12 mouse cellular contexts compared by ENCODE assay signal in genomic region chr14:73141800-73142199, GRCm38 (mm10). TPM values are rescaled to one million over a fixed set of nuclear protein-coding genes. Genes with fewer than 3 reads are reported as not detected.
DNase-seq lines count a peak whose midpoint lies in the region; ATAC-seq and TF ChIP-seq lines count a peak whose summit lies in the region.
"Had no signal": no experiment of that assay in that cellular context is flagged by ENCODE, and none has a peak within 500 bp of the region (broad histone marks: within the 10 kb centered on the region; RNA-seq: fewer than 3 reads in every experiment).

No protein-coding gene starts in this region.

- no peak for DNase-seq in heart, adult 2 months
- peak; percentile 29 for DNase-seq in induced T-regulatory cell, adult 2 months (ENCODE audit: low read depth)
- no peak for DNase-seq in layer of hippocampus, adult 18-20 months (ENCODE audit: low spot score in 2 of 2)
- DNase-seq in adrenal gland, adult 8-10 months = no peak
- DNase-seq: adrenal gland, postnatal 36 days; cerebellum, postnatal 14 days; layer of hippocampus, adult 9-11 months had no signal

- H3K27ac ChIP-seq in heart, embryonic 13.5 days (replicated peaks) = 0 out of 2 replicates have a peak overlapping the region, but pooled peaks have one; percentile 98
- no peak overlapping the region; the same call in 1 of the 2 replicates for H3K27ac ChIP-seq in heart, adult 2 months
- no peak overlapping the region for H3K27ac ChIP-seq in neural tube, embryonic 14.5 days (ENCODE audit: low read depth, low read length)
- no peak overlapping the region; the same call in 1 of the 2 replicates for H3K27ac ChIP-seq in neural tube, embryonic 15.5 days (replicated peaks)

- TF ChIP-seq EP300 in heart, adult 2 months (IDR thresholded peaks at IDR 0.05; ENCODE audit: insufficient read depth, low read depth, low read length) = no peak

- intact Hi-C loops in heart, adult 2 months (cut with DNase I) = loop anchor here (2.0 kb wide), 2 partner anchors 33 to 97 kb away; no protein-coding TSS in a partner anchor

- TF ChIP-seq POLR2A in heart, adult 2 months (IDR thresholded peaks at IDR 0.05; ENCODE audit: insufficient read depth, low read depth, low read length) = no peak
- TF ChIP-seq POLR2A in myocyte (IDR thresholded peaks at IDR 0.05; ENCODE audit: insufficient read length, low read depth) = no peak

- no peak for TF ChIP-seq CTCF in heart, adult 2 months (IDR thresholded peaks at IDR 0.05)

- no peak overlapping the region for H3K9ac ChIP-seq in heart, embryonic 13.5 days
- H3K9ac ChIP-seq in heart, adult 2 months (ENCODE audit: low read depth, low read length) = no peak overlapping the region
- H3K9ac ChIP-seq in neural tube, embryonic 14.5 days (replicated peaks; ENCODE audit: low read depth, low read length) = no peak overlapping the region
- H3K9ac ChIP-seq in neural tube, embryonic 15.5 days (replicated peaks) = no peak overlapping the region

- no peak for ATAC-seq in heart, embryonic 13.5 days (ENCODE audit: extremely low read depth, insufficient number of reproducible peaks, low FRiP score, low TSS enrichment)
- no peak for ATAC-seq in neural tube, embryonic 14.5 days (ENCODE audit: low read depth)
- no peak for ATAC-seq in neural tube, embryonic 15.5 days (ENCODE audit: low FRiP score)

- H3K79me2 ChIP-seq in heart, adult 2 months (replicated peaks; ENCODE audit: control insufficient read depth, insufficient read depth, low read length) = peaks cover 2% of the 10 kb centered on the region; the same call in 1 of the 2 replicates
- no peaks in the 10 kb centered on the region for H3K79me2 ChIP-seq in myocyte (ENCODE audit: control insufficient read depth, insufficient read depth)

- no peaks in the 10 kb centered on the region for H3K9me3 ChIP-seq in heart, embryonic 13.5 days
- no peaks in the 10 kb centered on the region for H3K9me3 ChIP-seq in neural tube, embryonic 14.5 days (ENCODE audit: control insufficient read depth, low read length)
- H3K9me3 ChIP-seq in neural tube, embryonic 15.5 days (replicated peaks) = no peaks in the 10 kb centered on the region
- H3K9me3 ChIP-seq: liver, embryonic 12.5 days had no signal

- H3K4me2 ChIP-seq in heart, embryonic 13.5 days = peak overlapping the region; percentile 87; the same call in 1 of the 2 replicates
- H3K4me2 ChIP-seq in neural tube, embryonic 14.5 days (ENCODE audit: low read depth, low read length) = no peak overlapping the region; the same call in 1 of the 2 replicates
- H3K4me2 ChIP-seq in neural tube, embryonic 15.5 days = no peak overlapping the region
- H3K4me2 ChIP-seq in myocyte (ENCODE audit: low read depth) = no peak overlapping the region

- H3K4me1 ChIP-seq in heart, embryonic 13.5 days = peaks cover 21% of the 10 kb centered on the region
- peaks cover 4% of the 10 kb centered on the region for H3K4me1 ChIP-seq in heart, adult 2 months (ENCODE audit: control insufficient read depth, insufficient read depth, low read length)
- H3K4me1 ChIP-seq in neural tube, embryonic 14.5 days (ENCODE audit: control insufficient read depth, insufficient read depth, low read length) = peaks cover 11% of the 10 kb centered on the region
- H3K4me1 ChIP-seq in neural tube, embryonic 15.5 days = peaks cover 25% of the 10 kb centered on the region

- no peak overlapping the region for H3K4me3 ChIP-seq in heart, embryonic 13.5 days
- H3K4me3 ChIP-seq in heart, adult 2 months = no peak overlapping the region
- peak overlapping the region; percentile 61; the same call in 1 of the 2 replicates for H3K4me3 ChIP-seq in neural tube, embryonic 14.5 days (ENCODE audit: low read depth, low read length)
- no peak overlapping the region for H3K4me3 ChIP-seq in neural tube, embryonic 15.5 days (replicated peaks)
- peak overlapping the region; percentile 58 for H3K4me3 ChIP-seq in myocyte

- H3K27me3 ChIP-seq in heart, embryonic 13.5 days (replicated peaks) = no peaks in the 10 kb centered on the region
- no peaks in the 10 kb centered on the region for H3K27me3 ChIP-seq in heart, adult 2 months (ENCODE audit: control insufficient read depth, insufficient read depth, low read length)
- H3K27me3 ChIP-seq in neural tube, embryonic 14.5 days (ENCODE audit: control insufficient read depth, insufficient read depth, low read length) = no peaks in the 10 kb centered on the region
- H3K27me3 ChIP-seq in neural tube, embryonic 15.5 days (replicated peaks) = no peaks in the 10 kb centered on the region
- no peaks in the 10 kb centered on the region for H3K27me3 ChIP-seq in myocyte (ENCODE audit: control insufficient read depth, insufficient read depth, insufficient read length)
- H3K27me3 ChIP-seq: liver, embryonic 12.5 days had no signal

- 81% methylated on average over 3 of the region's 3 CpGs for WGBS in heart, embryonic 13.5 days
- 82% methylated on average over 3 of the region's 3 CpGs for WGBS in heart, adult 2 months
- 70% methylated on average over 3 of the region's 3 CpGs for WGBS in neural tube, embryonic 14.5 days
- WGBS in neural tube, embryonic 15.5 days = 75% methylated on average over 3 of the region's 3 CpGs

- H3K36me3 ChIP-seq in heart, embryonic 13.5 days = peaks cover 14% of the 10 kb centered on the region
- no peaks in the 10 kb centered on the region for H3K36me3 ChIP-seq in heart, adult 2 months (ENCODE audit: control insufficient read depth, insufficient read depth, low read length)
- H3K36me3 ChIP-seq in neural tube, embryonic 14.5 days (ENCODE audit: control insufficient read depth, insufficient read depth, low read length) = no peaks in the 10 kb centered on the region
- 0 out of 2 replicates have a peak, but pooled peaks cover 6% of the 10 kb centered on the region for H3K36me3 ChIP-seq in neural tube, embryonic 15.5 days
- no peaks in the 10 kb centered on the region for H3K36me3 ChIP-seq in myocyte (ENCODE audit: control insufficient read depth, insufficient read depth)

- no peak overlapping the region for H3ac ChIP-seq in myocyte (ENCODE audit: control insufficient read depth, insufficient read length)

TF ChIP-seq in myocyte, 11 proteins besides CTCF, POLR2A, EP300 and RAD21:
- no peak for TF ChIP-seq POLR2AphosphoS2 (IDR thresholded peaks at IDR 0.05; ENCODE audit: insufficient read length, low read depth)
- TF ChIP-seq TCF12 (IDR thresholded peaks at IDR 0.05; ENCODE audit: insufficient read depth, poor library complexity, severe bottlenecking) = no peak
- TF ChIP-seq E2F4 (IDR thresholded peaks at IDR 0.05; ENCODE audit: insufficient read depth) = no peak
- TF ChIP-seq MYOG (IDR thresholded peaks at IDR 0.05; ENCODE audit: control insufficient read depth in 1 of 3, insufficient read depth in 1 of 3, insufficient read length in 2 of 3, low read depth in 2 of 3) = no peak

RNA-seq across cellular contexts. Expression of gene Rcbtb2, which starts 19.0 kb away (rescaled TPM):
- 61.2 and 61.9 TPM in 2 replicates for polyA plus RNA-seq in heart, embryonic 13.5 days (2015; fragmentation: Nextera tagmentation; extraction: Ambion mirVana)
- total RNA-seq in heart, adult 2 months (2021) = 10 to 100 TPM; 20.8 to 20.9 TPM
- polyA plus RNA-seq in heart, adult 2 months (2012; rRNA removed) = 16.9 and 25.7 TPM in 2 replicates
- polyA plus RNA-seq in neural tube, embryonic 14.5 days (2014; fragmentation: Nextera tagmentation; extraction: Ambion mirVana) = 61.2 and 69.7 TPM in 2 replicates
- 56.8 and 63.3 TPM in 2 replicates for polyA plus RNA-seq in neural tube, embryonic 15.5 days (2015; fragmentation: Nextera tagmentation; extraction: Ambion mirVana)
- polyA plus RNA-seq in myocyte (2012; fragmentation: generic; extraction: Trizol) = 11.8 TPM
- total RNA-seq in layer of hippocampus, adult 18-20 months (2021) = 10 to 100 TPM; 24.5 to 31.7 TPM
- 10 to 100 TPM; 30.0 to 45.1 (median 35.5) TPM for total RNA-seq in adrenal gland, adult 8-10 months (2022)

Comparison
In these comparisons a context has a peak if more than half of its experiments do, and no peak if none do; other contexts are left out.
1. H3K4me3 ChIP-seq: peak in neural tube, embryonic 14.5 days (single experiment) and myocyte (single experiment); none in heart, embryonic 13.5 days (single experiment), heart, adult 2 months (single experiment) and neural tube, embryonic 15.5 days (single experiment).